Mouse (Mus musculus) fibroblast of lung, adult 2 months (primary cell): Measurements from ENCODE around the gene Olfr1031.
"Not testable (repeated sequence)": the region's sequence is repeated elsewhere in the genome, so short reads cannot be mapped to it uniquely, and the experiment has no call there.

ENCODE experiments used
- DNase-seq: peaks from one replicate; pipeline ENCODE4 v3.0.0-alpha.2; 2011; ENCODE audit warnings: low read depth

Olfr1031 gene

GRCm38 (mm10) chr2:85990004-85990403, at the start of gene Olfr1031:
Gene Olfr1031 (plus strand): TSS chr2:85990304.
- DNase-seq = no peak

DNA sequence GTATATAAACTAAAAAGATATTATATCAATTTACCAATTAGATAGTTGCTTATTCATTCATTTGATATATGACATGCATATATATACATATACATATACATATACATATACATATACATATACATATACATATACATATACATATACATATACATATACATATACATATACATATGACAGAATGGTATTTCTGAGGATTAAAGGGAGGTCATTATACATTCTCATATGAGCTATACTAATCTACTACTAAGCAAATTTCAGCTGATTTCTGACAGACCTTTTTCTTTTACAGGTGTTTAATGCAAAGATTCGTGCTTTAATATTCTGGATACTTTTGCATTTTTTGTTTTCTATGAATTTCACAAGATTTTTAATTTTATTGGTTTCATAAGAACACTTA, 40.0 kb upstream of the Olfr1031 start, which contains the start of gene Olfr1028:
Gene Olfr1028 (plus strand): TSS at position 301 of the 400 bp plus-strand sequence.
- no peak for DNase-seq

GRCm38 (mm10) chr2:85973595-85973994, 16.5 kb upstream of the Olfr1031 start, which contains the start of gene Olfr1029:
Gene Olfr1029 (plus strand): TSS chr2:85973895.
- no peak for DNase-seq

- no peak for DNase-seq
Observed at GRCm38 (mm10) chr2:85978976-85979375, 11.1 kb upstream of the Olfr1031 start, which contains the start of gene Olfr1030. Gene Olfr1030 (plus strand): TSS chr2:85979276.

- DNase-seq = no peak
Observed at GRCm38 (mm10) chr2:86005240-86005639, 15.1 kb downstream of the Olfr1031 start, which contains the start of gene Olfr1032. Gene Olfr1032 (plus strand): TSS chr2:86005540.

GRCm38 (mm10) chr2:86020406-86020805, 30.3 kb downstream of the Olfr1031 start, which contains the start of gene Olfr1033:
Gene Olfr1033 (plus strand): TSS chr2:86020633.
- DNase-seq = not testable (repeated sequence)

DNA sequence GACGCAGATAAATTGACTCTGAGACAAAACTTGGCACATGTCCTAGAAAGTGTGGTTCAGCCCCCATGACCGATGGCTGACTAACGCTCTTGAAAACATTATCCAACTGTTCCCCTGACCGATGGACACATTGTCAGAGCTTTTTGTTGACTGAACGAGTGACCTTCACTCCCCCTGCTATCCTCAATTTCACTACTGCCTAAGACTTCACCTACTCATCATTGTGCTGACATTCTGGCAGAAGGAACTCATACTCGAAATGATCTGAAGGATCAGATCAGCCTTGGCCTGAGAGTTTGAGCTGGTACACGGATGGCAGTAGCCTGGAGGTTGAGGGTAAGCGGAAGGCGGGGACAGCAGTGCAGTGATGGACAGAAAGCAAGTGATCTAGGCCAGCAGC, 31.4 kb downstream of the Olfr1031 start:
- not testable (repeated sequence) for DNase-seq
